Mouse (Mus musculus) E14TG2a.4 (cell line): Measurements from ENCODE around the gene Atp11a.

ENCODE experiments used
- H3K27me3 ChIP-seq: 2 replicates; pipeline ENCODE4 v1.6.1; 2014; ENCODE audit warnings: low read length, control low read depth; ENCODE audit not compliant: insufficient read depth
- H3K36me3 ChIP-seq: 2 replicates; pipeline ENCODE4 v1.6.1; 2014; ENCODE audit warnings: low read length, control low read depth; ENCODE audit not compliant: insufficient read depth
- H3K4me1 ChIP-seq: replicated peaks from 2 replicates; pipeline ENCODE4 v1.6.1; 2014; ENCODE audit warnings: low read depth, low read length, control low read depth
- H3K4me3 ChIP-seq: replicated peaks from 2 replicates; pipeline ENCODE4 v1.5.1; 2014; ENCODE audit warnings: mild to moderate bottlenecking, low read length
- H3K9me3 ChIP-seq: 2 replicates; pipeline ENCODE4 v1.6.1; 2014; ENCODE audit warnings: low read length, control low read depth
- CTCF ChIP-seq: conservative IDR thresholded peaks from 2 replicates; pipeline ENCODE4 v1.5.1; 2014; ENCODE audit warnings: low read length
- NANOG ChIP-seq: IDR thresholded peaks from 2 replicates; pipeline ENCODE4 v1.6.1; 2014; ENCODE audit warnings: borderline replicate concordance, low read length, mixed read lengths
- POU5F1 ChIP-seq: IDR thresholded peaks from 2 replicates; pipeline ENCODE4 v1.6.1; 2014; ENCODE audit warnings: low read length, borderline replicate concordance

Atp11a gene

GRCm38 (mm10) chr8:12825686-12826237 lies 68.9 kb downstream of the Atp11a start:
- Histone ChIP-seq H3K9me3 (no peaks in the 10 kb centered on the region), H3K4me3 (no peak overlapping the region), H3K27me3 (no peaks in the 10 kb centered on the region), H3K36me3 (peaks cover 97% of the 10 kb centered on the region), H3K4me1 (no peaks in the 10 kb centered on the region; the same call in 1 of the 2 replicates)
- TF ChIP-seq POU5F1 (no peak), NANOG (no peak), CTCF (no peak)

GRCm38 (mm10) chr8:12827124-12827523 lies 70.3 kb downstream of the Atp11a start:
- Histone ChIP-seq H3K9me3 (no peaks in the 10 kb centered on the region), H3K36me3 (peaks cover 98% of the 10 kb centered on the region), H3K27me3 (no peaks in the 10 kb centered on the region), H3K4me1 (no peaks in the 10 kb centered on the region), H3K4me3 (no peak overlapping the region)
- TF ChIP-seq CTCF, result no peak
- no peak for TF ChIP-seq POU5F1
- TF ChIP-seq NANOG, result no peak

DNA sequence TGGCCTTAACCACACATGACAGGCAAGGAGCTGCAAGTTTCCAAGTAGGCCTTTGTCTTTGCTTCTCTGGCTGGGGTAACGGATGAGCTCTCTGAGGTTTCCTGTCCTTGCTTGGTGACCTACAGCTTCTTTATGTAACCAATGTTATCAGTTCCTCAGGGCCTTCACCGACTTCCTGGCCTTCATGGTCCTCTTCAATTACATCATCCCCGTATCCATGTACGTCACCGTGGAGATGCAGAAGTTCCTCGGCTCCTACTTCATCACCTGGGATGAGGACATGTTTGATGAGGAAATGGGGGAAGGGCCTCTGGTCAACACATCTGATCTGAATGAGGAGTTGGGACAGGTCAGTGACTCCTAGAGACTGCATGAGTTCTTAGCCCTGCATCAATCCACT lies 71.5 kb downstream of the Atp11a start:
- Histone ChIP-seq H3K9me3 (no peaks in the 10 kb centered on the region), H3K4me1 (no peaks in the 10 kb centered on the region), H3K36me3 (peaks cover 98% of the 10 kb centered on the region), H3K27me3 (no peaks in the 10 kb centered on the region), H3K4me3 (no peak overlapping the region)
- no peak for TF ChIP-seq CTCF
- TF ChIP-seq NANOG, result no peak
- no peak for TF ChIP-seq POU5F1

DNA sequence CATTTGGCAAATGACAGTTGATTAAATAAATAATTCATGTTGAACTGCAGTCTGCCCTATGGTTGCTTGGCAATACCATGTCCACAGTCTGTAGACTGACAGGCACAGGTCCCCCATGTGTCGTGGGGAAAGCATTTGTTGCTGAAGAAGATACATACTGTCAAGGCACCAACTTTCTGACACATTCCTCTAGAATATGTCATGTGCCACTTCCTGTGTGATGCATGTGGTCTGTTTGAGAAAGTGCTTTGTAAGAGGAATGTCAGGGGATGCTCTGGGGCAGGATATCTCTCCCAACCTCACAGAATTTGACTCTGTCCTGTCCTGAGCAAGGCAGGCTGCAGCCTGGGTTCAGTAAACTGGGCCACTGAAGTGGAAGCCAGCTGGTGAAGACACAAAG lies 72.6 kb downstream of the Atp11a start:
- Histone ChIP-seq H3K36me3 (peaks cover 97% of the 10 kb centered on the region), H3K4me1 (no peaks in the 10 kb centered on the region)

DNA sequence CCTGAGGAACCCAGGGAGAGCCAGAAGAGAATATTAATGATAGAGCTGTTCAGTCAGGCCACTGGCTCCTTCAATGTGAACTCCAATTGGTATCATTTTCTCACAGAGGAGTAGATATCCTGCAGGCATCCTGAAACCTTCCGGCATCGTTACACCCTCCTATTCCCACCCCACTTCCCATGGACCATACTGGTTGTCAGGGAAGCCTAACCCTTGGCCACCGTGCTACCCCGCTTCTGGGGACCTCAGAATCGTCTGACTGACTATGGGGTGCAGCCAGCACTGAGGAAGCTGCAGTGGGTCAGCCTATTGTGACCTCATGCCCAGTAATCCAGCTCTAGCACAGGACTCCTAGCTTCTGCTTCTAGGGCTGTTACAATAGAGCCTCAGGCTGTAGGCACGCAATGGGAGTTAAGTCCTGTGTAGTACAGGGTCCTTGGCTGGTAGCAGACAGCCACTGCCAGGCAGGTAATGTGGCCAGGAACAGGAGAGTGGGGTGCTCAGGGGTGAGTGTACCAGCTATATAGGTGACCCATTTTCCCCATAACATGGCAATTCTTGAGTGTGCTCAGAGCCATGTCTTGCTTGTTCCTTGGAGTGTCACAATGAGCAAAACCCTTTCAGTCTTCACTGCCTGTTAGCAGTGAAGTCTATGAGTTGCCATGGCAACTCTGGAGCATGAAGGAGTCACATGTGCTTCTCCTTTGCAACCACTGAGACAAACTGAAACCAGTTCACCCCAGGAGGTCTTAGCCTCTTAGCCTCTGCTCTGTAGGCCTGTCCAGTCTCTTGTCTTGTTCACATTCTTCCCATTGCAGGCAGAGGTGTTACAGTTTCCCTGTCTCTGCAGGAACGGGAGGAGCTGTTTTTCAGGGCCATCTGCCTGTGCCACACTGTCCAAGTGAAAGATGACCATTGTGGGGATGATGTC lies 75.1 kb downstream of the Atp11a start:
- Histone ChIP-seq H3K4me1 (0 out of 2 replicates have a peak, but pooled peaks cover 4% of the 10 kb centered on the region), H3K27me3 (no peaks in the 10 kb centered on the region), H3K36me3 (peaks cover 95% of the 10 kb centered on the region), H3K4me3 (no peak overlapping the region), H3K9me3 (no peaks in the 10 kb centered on the region)
- TF ChIP-seq NANOG (no peak), CTCF (no peak), POU5F1 (no peak)

More for the DNA sequence above, 72.6 kb downstream of the Atp11a start:
- no peak overlapping the region for H3K4me3 ChIP-seq
- no peaks in the 10 kb centered on the region for H3K27me3 ChIP-seq
- TF ChIP-seq POU5F1, result no peak
- no peak for TF ChIP-seq NANOG
- TF ChIP-seq CTCF, result no peak
- no peaks in the 10 kb centered on the region for H3K9me3 ChIP-seq

DNA sequence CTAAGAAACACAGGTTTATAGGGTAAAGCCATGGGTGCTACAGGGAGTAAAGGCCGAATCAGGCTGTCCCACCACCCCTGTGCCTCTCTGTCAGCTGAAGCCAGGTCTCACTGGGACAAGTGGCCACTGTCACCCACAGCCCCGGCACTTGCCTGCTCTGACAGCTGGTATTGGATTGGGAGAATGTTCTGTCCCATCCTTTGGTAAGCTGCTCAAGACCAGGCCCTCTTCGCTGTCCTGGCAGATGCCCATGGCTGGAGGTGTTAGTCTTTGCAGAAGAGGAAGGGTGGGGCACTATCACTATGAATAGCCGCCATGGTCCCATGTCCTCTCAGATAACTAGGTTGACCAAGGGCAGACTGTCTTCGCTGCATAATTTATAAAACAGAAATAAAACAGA lies 76.8 kb downstream of the Atp11a start:
- TF ChIP-seq POU5F1, result no peak
- TF ChIP-seq CTCF, result no peak
- no peaks in the 10 kb centered on the region for H3K27me3 ChIP-seq
- peaks cover 91% of the 10 kb centered on the region for H3K36me3 ChIP-seq
- no peak overlapping the region for H3K4me3 ChIP-seq
- no peaks in the 10 kb centered on the region for H3K9me3 ChIP-seq
- 0 out of 2 replicates have a peak, but pooled peaks cover 4% of the 10 kb centered on the region for H3K4me1 ChIP-seq

DNA sequence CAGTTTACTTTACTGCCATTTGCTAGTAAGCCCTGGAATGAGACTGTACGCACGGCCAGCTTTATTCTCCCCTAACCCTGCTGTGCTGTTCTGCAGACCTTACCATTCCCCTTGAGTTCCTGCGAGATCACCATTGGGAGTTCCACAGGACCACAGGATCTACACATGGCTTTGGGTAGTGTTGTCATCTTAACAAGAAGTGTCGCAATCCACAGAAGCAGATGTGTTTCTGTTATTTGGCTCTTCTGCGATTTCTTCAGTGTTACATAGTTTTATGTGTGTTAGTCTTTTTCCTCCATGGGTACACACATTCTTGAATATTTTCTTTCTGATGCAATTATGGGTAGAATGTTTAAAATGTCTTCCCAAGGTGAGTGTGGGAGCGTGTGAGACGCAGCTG lies 84.0 kb downstream of the Atp11a start:
- Histone ChIP-seq H3K36me3 (peaks cover 92% of the 10 kb centered on the region), H3K4me3 (no peak overlapping the region), H3K27me3 (no peaks in the 10 kb centered on the region), H3K9me3 (no peaks in the 10 kb centered on the region), H3K4me1 (peaks cover 4% of the 10 kb centered on the region; the same call in 1 of the 2 replicates)
- TF ChIP-seq POU5F1, result no peak
- TF ChIP-seq NANOG, result no peak
- TF ChIP-seq CTCF, result no peak

DNA sequence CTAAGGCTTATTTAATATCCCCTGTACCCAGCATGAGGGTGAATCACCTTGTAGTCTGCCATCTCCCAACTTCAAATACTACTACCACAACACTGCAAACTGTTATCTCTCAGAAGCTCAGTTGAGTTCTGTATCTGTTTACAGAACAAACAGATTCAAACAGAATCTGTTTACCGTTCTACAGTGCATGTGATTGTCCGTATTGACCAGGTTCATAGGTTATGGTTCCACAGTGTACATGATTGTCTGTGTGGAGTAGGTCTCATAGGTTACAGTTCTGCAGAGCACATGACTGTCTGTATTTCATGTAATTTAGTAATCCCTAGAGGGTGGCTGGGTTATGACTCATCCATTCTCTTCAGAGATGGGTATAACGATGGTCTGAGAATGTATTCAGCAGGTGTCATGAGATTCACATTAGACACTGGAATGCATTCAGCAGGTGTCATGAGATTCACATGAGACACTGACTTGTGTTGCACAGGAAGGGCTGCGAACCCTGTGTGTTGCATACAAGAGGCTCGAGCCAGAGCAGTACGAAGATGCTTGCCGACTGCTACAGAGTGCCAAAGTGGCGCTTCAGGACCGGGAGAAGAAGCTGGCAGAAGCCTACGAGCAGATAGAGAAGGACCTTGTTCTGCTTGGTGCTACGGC lies 85.7 kb downstream of the Atp11a start:
- Histone ChIP-seq H3K36me3 (peaks cover 93% of the 10 kb centered on the region), H3K27me3 (no peaks in the 10 kb centered on the region), H3K4me1 (no peaks in the 10 kb centered on the region; the same call in 1 of the 2 replicates), H3K4me3 (no peak overlapping the region), H3K9me3 (no peaks in the 10 kb centered on the region)
- TF ChIP-seq CTCF (no peak), POU5F1 (no peak), NANOG (no peak)
